Mouse (Mus musculus) midbrain, embryonic 15.5 days (tissue): ENCODE measurements around the gene Zfp853. TPM values are rescaled to one million over a fixed set of nuclear protein-coding genes. Genes with fewer than 3 reads are reported as not detected.
A peak's percentile ranks its signal among the peaks of the same experiment; 100 is the strongest.

Experiments
- ATAC-seq: fragments of 200-750 bp; cut with Nextera tagmentation; replicated peaks from 2 replicates; pipeline ENCODE4 v1.8.0; 2017; ENCODE audit warnings: moderate TSS enrichment
- H3K27ac ChIP-seq: fragments of 300-500 bp; sonication (generic); 2 replicates; pipeline ENCODE4 v1.5.1; 2015; ENCODE audit warnings: mild to moderate bottlenecking, inconsistent platforms
- H3K27me3 ChIP-seq: fragments of 300-500 bp; sonication (generic); replicated peaks from 2 replicates; pipeline ENCODE4 v1.6.1; 2015; ENCODE audit warnings: inconsistent platforms
- H3K36me3 ChIP-seq: fragments of 300-500 bp; sonication (generic); replicated peaks from 2 replicates; pipeline ENCODE4 v1.6.1; 2015; ENCODE audit warnings: inconsistent platforms
- H3K4me1 ChIP-seq: fragments of 300-500 bp; sonication (generic); 2 replicates; pipeline ENCODE4 v1.6.1; 2015; ENCODE audit warnings: inconsistent platforms
- H3K4me2 ChIP-seq: fragments of 300-500 bp; sonication (generic); 2 replicates; pipeline ENCODE4 v1.6.1; 2015; ENCODE audit warnings: inconsistent platforms, mild to moderate bottlenecking, moderate library complexity
- H3K4me3 ChIP-seq: fragments of 300-500 bp; sonication (generic); 2 replicates; pipeline ENCODE4 v1.5.1; 2015; ENCODE audit warnings: mild to moderate bottlenecking, inconsistent platforms
- H3K9ac ChIP-seq: fragments of 300-500 bp; sonication (generic); 2 replicates; pipeline ENCODE4 v1.6.1; 2015; ENCODE audit warnings: mild to moderate bottlenecking, inconsistent platforms
- H3K9me3 ChIP-seq: fragments of 300-500 bp; sonication (generic); 2 replicates; pipeline ENCODE4 v1.6.1; 2016; ENCODE audit warnings: inconsistent platforms
- WGBS: fragments of 180-500 bp; shearing (Covaris S2); methylation state at CpG from one replicate; pipeline ENCODE4 v1.1.7; 2015; ENCODE audit warnings: mixed read lengths; 5-methylcytosine and 5-hydroxymethylcytosine counted together
- polyA plus RNA-seq: library from polyadenylated mRNA; unstranded; fragments of >200 nt; fragmentation: Nextera tagmentation; extraction: Ambion mirVana; gene quantifications from 2 replicates; pipeline ENCODE4 v1.2.1, GENCODE M21; 2015

Gene Zfp853
- polyA plus RNA-seq, 1 experiment from 2014 or later: 0.34 TPM

GRCm38 (mm10) chr5:143288378-143288911, 5.0 kb downstream of the Zfp853 start:
- no peak overlapping the region for H3K9ac ChIP-seq
- no peak for ATAC-seq
- no peak overlapping the region for H3K27ac ChIP-seq
- no peaks in the 10 kb centered on the region for H3K9me3 ChIP-seq
- H3K4me3 ChIP-seq: peak overlapping the region; percentile 25; the same call in 1 of the 2 replicates
- no peaks in the 10 kb centered on the region for H3K36me3 ChIP-seq
- peaks cover 62% of the 10 kb centered on the region for H3K27me3 ChIP-seq
- 13% methylated on average over 9 of the region's 9 CpGs for WGBS
- H3K4me1 ChIP-seq: peaks cover 18% of the 10 kb centered on the region
- H3K4me2 ChIP-seq: peak overlapping the region; percentile 47

- H3K27me3 ChIP-seq: peaks cover 57% of the 10 kb centered on the region
- no peak overlapping the region for H3K27ac ChIP-seq
- H3K4me2 ChIP-seq: peak overlapping the region; percentile 47
- no peaks in the 10 kb centered on the region for H3K9me3 ChIP-seq
- no peak overlapping the region for H3K9ac ChIP-seq
- no peak for ATAC-seq
- 4% methylated on average over 48 of the region's 48 CpGs for whole genome bisulfite sequencing
- peaks cover 13% of the 10 kb centered on the region for H3K4me1 ChIP-seq
- H3K36me3 ChIP-seq: no peaks in the 10 kb centered on the region
- peak overlapping the region; percentile 25 for H3K4me3 ChIP-seq
Observed at GRCm38 (mm10) chr5:143287774-143288328, 5.6 kb downstream of the Zfp853 start.

- Histone ChIP-seq H3K27ac (no peak overlapping the region), H3K9ac (no peak overlapping the region), H3K4me3 (no peak overlapping the region), H3K27me3 (peaks cover 34% of the 10 kb centered on the region), H3K36me3 (no peaks in the 10 kb centered on the region), H3K9me3 (no peaks in the 10 kb centered on the region), H3K4me1 (peaks cover 9% of the 10 kb centered on the region), H3K4me2 (no peak overlapping the region)
- no peak for ATAC-seq
- WGBS: 35% methylated on average over 6 of the region's 6 CpGs
Observed at GRCm38 (mm10) chr5:143284762-143285161, 8.7 kb downstream of the Zfp853 start.

- WGBS: 30% methylated on average over 10 of the region's 10 CpGs
Observed at GRCm38 (mm10) chr5:143279247-143279646, 14.2 kb downstream of the Zfp853 start.

GRCm38 (mm10) chr5:143275761-143276160, 17.7 kb downstream of the Zfp853 start:
- no peak overlapping the region for H3K27ac ChIP-seq
- no peaks in the 10 kb centered on the region for H3K9me3 ChIP-seq
- H3K4me1 ChIP-seq: peaks cover 9% of the 10 kb centered on the region
- WGBS: 59% methylated on average over 5 of the region's 5 CpGs
- H3K4me3 ChIP-seq: no peak overlapping the region
- H3K4me2 ChIP-seq: no peak overlapping the region
- ATAC-seq: no peak
- 0 out of 2 replicates have a peak overlapping the region, but pooled peaks have one; percentile 8 for H3K9ac ChIP-seq
- no peaks in the 10 kb centered on the region for H3K36me3 ChIP-seq
- no peaks in the 10 kb centered on the region for H3K27me3 ChIP-seq

More at GRCm38 (mm10) chr5:143279247-143279646, 14.2 kb downstream of the Zfp853 start:
- Histone ChIP-seq H3K27me3 (no peaks in the 10 kb centered on the region), H3K36me3 (no peaks in the 10 kb centered on the region), H3K4me1 (no peaks in the 10 kb centered on the region), H3K4me2 (no peak overlapping the region), H3K27ac (no peak overlapping the region), H3K9me3 (no peaks in the 10 kb centered on the region), H3K4me3 (no peak overlapping the region), H3K9ac (no peak overlapping the region)
- no peak for ATAC-seq

GRCm38 (mm10) chr5:143272540-143273330, 20.7 kb downstream of the Zfp853 start:
- no peaks in the 10 kb centered on the region for H3K36me3 ChIP-seq
- H3K27me3 ChIP-seq: no peaks in the 10 kb centered on the region
- H3K4me2 ChIP-seq: no peak overlapping the region
- no peaks in the 10 kb centered on the region for H3K9me3 ChIP-seq
- H3K27ac ChIP-seq: no peak overlapping the region
- no peak for ATAC-seq
- 85% methylated on average over 16 of the region's 16 CpGs for WGBS
- peaks cover 29% of the 10 kb centered on the region for H3K4me1 ChIP-seq
- H3K4me3 ChIP-seq: no peak overlapping the region
- H3K9ac ChIP-seq: no peak overlapping the region

- 81% methylated on average over 3 of the region's 3 CpGs for WGBS
Observed at GRCm38 (mm10) chr5:143272108-143272507, 21.3 kb downstream of the Zfp853 start.

GRCm38 (mm10) chr5:143271642-143272041, 21.8 kb downstream of the Zfp853 start:
- WGBS: 86% methylated on average over 6 of the region's 6 CpGs
- Histone ChIP-seq H3K4me1 (peaks cover 40% of the 10 kb centered on the region), H3K4me3 (no peak overlapping the region), H3K27me3 (no peaks in the 10 kb centered on the region), H3K9me3 (no peaks in the 10 kb centered on the region), H3K4me2 (no peak overlapping the region), H3K27ac (no peak overlapping the region), H3K9ac (no peak overlapping the region), H3K36me3 (no peaks in the 10 kb centered on the region)
- no peak for ATAC-seq

More at GRCm38 (mm10) chr5:143272108-143272507, 21.3 kb downstream of the Zfp853 start:
- H3K4me1 ChIP-seq: peaks cover 35% of the 10 kb centered on the region
- ATAC-seq: no peak
- no peaks in the 10 kb centered on the region for H3K36me3 ChIP-seq
- no peaks in the 10 kb centered on the region for H3K27me3 ChIP-seq
- no peak overlapping the region for H3K27ac ChIP-seq
- H3K4me3 ChIP-seq: no peak overlapping the region
- H3K9ac ChIP-seq: no peak overlapping the region
- H3K9me3 ChIP-seq: no peaks in the 10 kb centered on the region
- no peak overlapping the region for H3K4me2 ChIP-seq

GRCm38 (mm10) chr5:143270151-143270519, 23.3 kb downstream of the Zfp853 start:
- Histone ChIP-seq H3K4me2 (peak overlapping the region; percentile 91), H3K27ac (peak overlapping the region; percentile 89), H3K9me3 (no peaks in the 10 kb centered on the region), H3K36me3 (no peaks in the 10 kb centered on the region), H3K27me3 (no peaks in the 10 kb centered on the region), H3K9ac (peak overlapping the region; percentile 97), H3K4me1 (peaks cover 49% of the 10 kb centered on the region), H3K4me3 (peak overlapping the region; percentile 95)
- no peak; the same call in 1 of the 2 replicates for ATAC-seq
- WGBS: 1% methylated on average over 12 of the region's 12 CpGs

GRCm38 (mm10) chr5:143269363-143270150, 23.9 kb downstream of the Zfp853 start, which contains the start of gene Zfp316:
TSS of gene Zfp316 (minus strand) at chr5:143270022.
- peak within 1 kb of the TSS; percentile 97 for H3K9ac ChIP-seq
- peaks cover 49% of the 10 kb centered on the region for H3K4me1 ChIP-seq
- peak within 1 kb of the TSS; percentile 89 for H3K27ac ChIP-seq
- peak within 1 kb of the TSS; percentile 95 for H3K4me3 ChIP-seq
- H3K36me3 ChIP-seq: no peaks in the 10 kb centered on the region
- WGBS: 1% methylated on average over 69 of the region's 79 CpGs
- ATAC-seq: peak; percentile 86
- no peaks in the 10 kb centered on the region for H3K27me3 ChIP-seq
- H3K4me2 ChIP-seq: peak within 1 kb of the TSS; percentile 91
- H3K9me3 ChIP-seq: no peaks in the 10 kb centered on the region

- Histone ChIP-seq H3K27me3 (no peaks in the 10 kb centered on the region), H3K9me3 (no peaks in the 10 kb centered on the region), H3K9ac (peak overlapping the region; percentile 97), H3K27ac (peak overlapping the region; percentile 89), H3K36me3 (no peaks in the 10 kb centered on the region; the same call in 1 of the 2 replicates), H3K4me2 (peak overlapping the region; percentile 91), H3K4me1 (peaks cover 49% of the 10 kb centered on the region), H3K4me3 (peak overlapping the region; percentile 95)
- 17% methylated on average over 8 of the region's 8 CpGs for WGBS
- ATAC-seq: no peak; the same call in 1 of the 2 replicates
Observed at GRCm38 (mm10) chr5:143268985-143269362, 24.4 kb downstream of the Zfp853 start.

- H3K36me3 ChIP-seq: peaks cover 9% of the 10 kb centered on the region; the same call in 1 of the 2 replicates
- H3K4me3 ChIP-seq: no peak overlapping the region
- H3K9me3 ChIP-seq: no peaks in the 10 kb centered on the region
- H3K27ac ChIP-seq: no peak overlapping the region
- H3K9ac ChIP-seq: no peak overlapping the region
- ATAC-seq: no peak
- H3K4me1 ChIP-seq: peaks cover 49% of the 10 kb centered on the region
- 92% methylated on average over 6 of the region's 6 CpGs for WGBS
- no peaks in the 10 kb centered on the region for H3K27me3 ChIP-seq
- H3K4me2 ChIP-seq: no peak overlapping the region
Observed at GRCm38 (mm10) chr5:143266794-143267193, 26.6 kb downstream of the Zfp853 start.
